Mouse (Mus musculus) cerebellum, postnatal 10 days (tissue): ENCODE results near the gene Olfr1156.

ENCODE experiments used
- DNase-seq, 2 experiments: peaks; one replicate each; pipeline ENCODE4 v3.0.0; 2021; ENCODE audit warnings: mixed read lengths in 2 of 2

Gene Olfr1156

GRCm38 (mm10) chr2:87953000-87953399, at the start of gene Olfr1156:
Gene Olfr1156, minus strand, starts transcription at chr2:87953100.
- no peak for DNase-seq

DNA sequence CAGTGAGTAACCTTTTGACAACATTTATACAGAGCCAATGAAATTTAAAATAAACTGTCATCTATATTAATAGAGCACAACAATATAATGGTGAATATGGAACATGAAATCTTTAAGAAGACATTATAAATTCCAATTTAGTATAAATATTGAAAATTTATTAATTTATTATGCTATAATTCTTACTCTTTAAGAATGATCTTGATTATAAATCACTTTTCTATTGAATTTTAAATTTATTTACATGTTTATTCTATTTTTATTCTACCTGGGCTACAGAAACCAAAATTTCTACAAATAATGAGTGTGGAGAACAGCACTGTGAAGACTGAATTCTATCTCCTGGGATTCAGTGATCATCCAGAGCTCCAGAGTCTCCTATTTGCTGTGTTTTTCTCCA, 36.9 kb upstream of the Olfr1156 start, which contains the start of gene Olfr1158:
Gene Olfr1158, plus strand, starts transcription at position 301 of the 400 bp plus-strand sequence.
- DNase-seq = no peak

DNA sequence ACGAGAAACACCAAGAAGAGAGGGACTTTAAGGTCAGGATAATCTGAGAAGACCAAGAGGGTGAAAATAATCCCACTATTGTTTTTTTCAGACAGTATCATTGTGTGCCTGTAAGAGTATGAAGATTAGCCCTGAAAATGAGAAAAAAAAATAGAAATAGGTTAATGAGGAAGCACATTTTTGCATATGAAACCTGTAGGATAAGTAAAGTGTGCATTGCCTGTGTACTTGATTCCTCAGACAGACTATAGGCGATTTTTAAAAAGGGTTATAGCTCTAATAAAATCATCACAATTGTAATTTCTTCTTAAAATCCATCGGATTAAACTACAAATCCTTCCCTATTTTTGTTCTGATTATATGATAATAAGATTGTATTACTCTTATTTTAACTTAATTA, 21.7 kb upstream of the Olfr1156 start, which contains the start of gene Olfr74:
Gene Olfr74, minus strand, starts transcription at position 101 of the 400 bp plus-strand sequence.
- no peak for DNase-seq

GRCm38 (mm10) chr2:87968199-87968598, 15.3 kb upstream of the Olfr1156 start, which contains the start of gene Olfr1157:
Gene Olfr1157, minus strand, starts transcription at chr2:87968299.
- DNase-seq = no peak

GRCm38 (mm10) chr2:87945037-87945436, 7.9 kb downstream of the Olfr1156 start, which contains the start of gene Olfr1155:
Gene Olfr1155, minus strand, starts transcription at chr2:87945137.
- DNase-seq = no peak

GRCm38 (mm10) chr2:87905066-87905465, 47.8 kb downstream of the Olfr1156 start, which contains the start of gene Olfr1154:
Gene Olfr1154, minus strand, starts transcription at chr2:87905166.
- DNase-seq = no peak
